ENCODE assay signal across 8 mouse cellular contexts in genomic region chr10:80167460-80168037, GRCm38 (mm10). TPM values are rescaled to one million over a fixed set of nuclear protein-coding genes. Genes with fewer than 3 reads are reported as not detected.
A peak's percentile ranks its signal among the peaks of the same experiment; 100 is the strongest.
DNase-seq lines count a peak whose midpoint lies in the region; ATAC-seq and TF ChIP-seq lines count a peak whose summit lies in the region.

No protein-coding gene starts in this region.

- peak; percentile 99 for DNase-seq in CD4-positive, CD25-positive, alpha-beta regulatory T cell, adult 2 months (ENCODE audit: low read depth, low spot score)
- DNase-seq in kidney, postnatal 0 days (ENCODE audit: low spot score): peak; percentile 99
- peak; percentile 99 for DNase-seq in liver, embryonic 11.5 days (ENCODE audit: low spot score)
- peak; percentile 99 to 100 for DNase-seq in spleen, postnatal 4 days (ENCODE audit: low spot score in 2 of 2)

- H3K79me2 ChIP-seq in myocyte (ENCODE audit: control insufficient read depth, insufficient read depth): peaks cover 20% of the 10 kb centered on the region

- H3K9ac ChIP-seq in heart, embryonic 13.5 days: peak overlapping the region; percentile 98
- H3K9ac ChIP-seq in kidney, postnatal 0 days (ENCODE audit: low read depth, low read length): peak overlapping the region; percentile 100
- H3K9ac ChIP-seq in liver, embryonic 11.5 days (ENCODE audit: low read depth, low read length): peak overlapping the region; percentile 98

- H3K4me1 ChIP-seq in brown adipose tissue, adult 24 weeks (ENCODE audit: control insufficient read depth, insufficient read depth, insufficient read length, low read length): peaks cover 12% of the 10 kb centered on the region; the same call in 1 of the 2 replicates
- H3K4me1 ChIP-seq in heart, embryonic 13.5 days: peaks cover 76% of the 10 kb centered on the region
- peaks cover 42% of the 10 kb centered on the region for H3K4me1 ChIP-seq in kidney, postnatal 0 days (replicated peaks; ENCODE audit: insufficient read depth, low read length)
- H3K4me1 ChIP-seq in liver, embryonic 11.5 days (replicated peaks; ENCODE audit: control insufficient read depth, insufficient read depth, low read length): peaks cover 56% of the 10 kb centered on the region

- H3K36me3 ChIP-seq in heart, embryonic 13.5 days: peaks cover 34% of the 10 kb centered on the region
- peaks cover 29% of the 10 kb centered on the region for H3K36me3 ChIP-seq in kidney, postnatal 0 days (ENCODE audit: insufficient read depth, low read length)
- peaks cover 22% of the 10 kb centered on the region for H3K36me3 ChIP-seq in liver, embryonic 11.5 days (ENCODE audit: control insufficient read depth, insufficient read depth, low read length)
- peaks cover 6% of the 10 kb centered on the region for H3K36me3 ChIP-seq in myocyte (ENCODE audit: control insufficient read depth, insufficient read depth)

- no peaks in the 10 kb centered on the region for H3K9me3 ChIP-seq in heart, embryonic 13.5 days
- H3K9me3 ChIP-seq in kidney, postnatal 0 days (replicated peaks; ENCODE audit: low read length): no peaks in the 10 kb centered on the region
- H3K9me3 ChIP-seq in liver, embryonic 11.5 days (ENCODE audit: control insufficient read depth, low read length): no peaks in the 10 kb centered on the region

- ATAC-seq in erythroid progenitor cell, adult 5-6 weeks (replicated peaks; ENCODE audit: low FRiP score, poor library complexity, severe bottlenecking): peak; percentile 75
- peak; percentile 85 for ATAC-seq in heart, embryonic 13.5 days (ENCODE audit: extremely low read depth, insufficient number of reproducible peaks, low FRiP score, low TSS enrichment)
- peak; percentile 86 for ATAC-seq in kidney, postnatal 0 days (replicated peaks; ENCODE audit: low FRiP score, low read depth)
- ATAC-seq in liver, embryonic 11.5 days (replicated peaks; ENCODE audit: low FRiP score): peak; percentile 84

- under 1% methylated on average over 53 of the region's 55 CpGs for WGBS in heart, embryonic 13.5 days
- under 1% methylated on average over 55 of the region's 55 CpGs for WGBS in kidney, postnatal 0 days
- WGBS in liver, embryonic 11.5 days: under 1% methylated on average over 55 of the region's 55 CpGs

- peak; percentile 99 for TF ChIP-seq POLR2A in myocyte (IDR thresholded peaks at IDR 0.05; ENCODE audit: insufficient read length, low read depth)

- peak overlapping the region; percentile 82 for H3K27ac ChIP-seq in brown adipose tissue, adult 24 weeks (replicated peaks; ENCODE audit: low read depth, low read length)
- peak overlapping the region; percentile 99 for H3K27ac ChIP-seq in heart, embryonic 13.5 days (replicated peaks)
- peak overlapping the region; percentile 100 for H3K27ac ChIP-seq in kidney, postnatal 0 days
- H3K27ac ChIP-seq in liver, embryonic 11.5 days (ENCODE audit: low read depth, low read length): peak overlapping the region; percentile 99

- H3K4me3 ChIP-seq in brown adipose tissue, adult 24 weeks (ENCODE audit: insufficient read depth, low read depth, low read length): peak overlapping the region; percentile 87
- peak overlapping the region; percentile 86 for H3K4me3 ChIP-seq in heart, embryonic 13.5 days
- H3K4me3 ChIP-seq in kidney, postnatal 0 days (replicated peaks; ENCODE audit: low read depth, low read length): peak overlapping the region; percentile 96
- peak overlapping the region; percentile 84 for H3K4me3 ChIP-seq in liver, embryonic 11.5 days (ENCODE audit: low read depth, low read length)
- peak overlapping the region; percentile 58 for H3K4me3 ChIP-seq in myocyte

- H3ac ChIP-seq in myocyte (ENCODE audit: control insufficient read depth, insufficient read length): peak overlapping the region; percentile 63

- no peak for TF ChIP-seq CTCF in kidney, postnatal 0 days (IDR thresholded peaks at IDR 0.05; ENCODE audit: low read depth)

- H3K27me3 ChIP-seq in heart, embryonic 13.5 days (replicated peaks): no peaks in the 10 kb centered on the region
- no peaks in the 10 kb centered on the region for H3K27me3 ChIP-seq in kidney, postnatal 0 days (ENCODE audit: insufficient read depth, low read length)
- no peaks in the 10 kb centered on the region for H3K27me3 ChIP-seq in liver, embryonic 11.5 days (replicated peaks; ENCODE audit: control insufficient read depth, insufficient read depth, low read length)
- no peaks in the 10 kb centered on the region for H3K27me3 ChIP-seq in myocyte (ENCODE audit: control insufficient read depth, insufficient read depth, insufficient read length)

- peak overlapping the region; percentile 93 for H3K4me2 ChIP-seq in heart, embryonic 13.5 days
- H3K4me2 ChIP-seq in kidney, postnatal 0 days (ENCODE audit: low read length): peak overlapping the region; percentile 70
- peak overlapping the region; percentile 84 for H3K4me2 ChIP-seq in liver, embryonic 11.5 days
- peak overlapping the region; percentile 100 for H3K4me2 ChIP-seq in myocyte (ENCODE audit: low read depth)

TF ChIP-seq in myocyte, 11 proteins besides CTCF, POLR2A, EP300 and RAD21 (continues in another document):
- TF ChIP-seq REST (IDR thresholded peaks at IDR 0.05; ENCODE audit: insufficient read depth, insufficient read length): peak; percentile 24
- peak in 1 of 3 experiments; percentile 40 for TF ChIP-seq MYOD1 (IDR thresholded peaks at IDR 0.05; ENCODE audit: control insufficient read depth in 1 of 3, insufficient read length in 2 of 3, low read depth in 2 of 3)
- TF ChIP-seq TCF3 (IDR thresholded peaks at IDR 0.05; ENCODE audit: insufficient read length, low read depth): no peak
- no peak for TF ChIP-seq TCF12 (IDR thresholded peaks at IDR 0.05; ENCODE audit: insufficient read depth, poor library complexity, severe bottlenecking)
- peak; percentile 80 for TF ChIP-seq SRF (IDR thresholded peaks at IDR 0.05; ENCODE audit: control insufficient read depth, insufficient read length, low read depth)
- no peak for TF ChIP-seq USF1 (IDR thresholded peaks at IDR 0.05; ENCODE audit: low read depth)
- TF ChIP-seq E2F4 (IDR thresholded peaks at IDR 0.05; ENCODE audit: insufficient read depth): no peak
- no peak for TF ChIP-seq MAX (IDR thresholded peaks at IDR 0.05; ENCODE audit: low read depth)
- peak in 1 of 3 experiments; percentile 46 for TF ChIP-seq MYOG (IDR thresholded peaks at IDR 0.05; ENCODE audit: control insufficient read depth in 1 of 3, insufficient read depth in 1 of 3, insufficient read length in 2 of 3, low read depth in 2 of 3)

RNA-seq across cellular contexts. Expression of gene Cirbp, which starts 1.8 kb away (rescaled TPM):
- 15.1 and 27.5 TPM in 2 replicates for polyA plus RNA-seq in brown adipose tissue, adult 24 weeks (2012; ENCODE audit: insufficient read depth, insufficient read length, missing spikeins)
- total RNA-seq in erythroid progenitor cell, adult 5-6 weeks (2015; ENCODE audit: low replicate concordance): 10.1 and 19.7 TPM in 2 replicates
- total RNA-seq in erythroid progenitor cell, adult 5-6 weeks (2017; ENCODE audit: low replicate concordance): 33.5 and 39.6 TPM in 2 replicates
- 87.9 and 96.4 TPM in 2 replicates for polyA plus RNA-seq in heart, embryonic 13.5 days (2015; fragmentation: Nextera tagmentation; extraction: Ambion mirVana)
- 290 and 317 TPM in 2 replicates for polyA plus RNA-seq in kidney, postnatal 0 days (2015; fragmentation: Nextera tagmentation; extraction: Ambion mirVana)
- polyA plus RNA-seq in liver, embryonic 11.5 days (2014; fragmentation: Nextera tagmentation; extraction: Ambion mirVana): 22.5 and 25.1 TPM in 2 replicates
- polyA plus RNA-seq in myocyte (2012; fragmentation: generic; extraction: Trizol): 54.2 TPM

RNA-seq across cellular contexts. Expression of gene 1600002K03Rik, which starts 5.2 kb away (rescaled TPM):
- polyA plus RNA-seq in brown adipose tissue, adult 24 weeks (2012; ENCODE audit: insufficient read depth, insufficient read length, missing spikeins): 10.9 and 14.9 TPM in 2 replicates
- not detected in 2 replicates for total RNA-seq in erythroid progenitor cell, adult 5-6 weeks (2015; ENCODE audit: low replicate concordance)
- not detected in 2 replicates for total RNA-seq in erythroid progenitor cell, adult 5-6 weeks (2017; ENCODE audit: low replicate concordance)
- 10.4 and 13.1 TPM in 2 replicates for polyA plus RNA-seq in heart, embryonic 13.5 days (2015; fragmentation: Nextera tagmentation; extraction: Ambion mirVana)
- polyA plus RNA-seq in kidney, postnatal 0 days (2015; fragmentation: Nextera tagmentation; extraction: Ambion mirVana): 9.3 and 11.0 TPM in 2 replicates
- 21.8 and 27.4 TPM in 2 replicates for polyA plus RNA-seq in liver, embryonic 11.5 days (2014; fragmentation: Nextera tagmentation; extraction: Ambion mirVana)
- 23.5 TPM for polyA plus RNA-seq in myocyte (2012; fragmentation: generic; extraction: Trizol)

RNA-seq across cellular contexts. Expression of gene Efna2, which starts 11.7 kb away (rescaled TPM):
- polyA plus RNA-seq in brown adipose tissue, adult 24 weeks (2012; ENCODE audit: insufficient read depth, insufficient read length, missing spikeins): 1.0 and 1.1 TPM in 2 replicates
- total RNA-seq in erythroid progenitor cell, adult 5-6 weeks (2015; ENCODE audit: low replicate concordance): not detected in 2 replicates
- total RNA-seq in erythroid progenitor cell, adult 5-6 weeks (2017; ENCODE audit: low replicate concordance): not detected in 2 replicates
- polyA plus RNA-seq in heart, embryonic 13.5 days (2015; fragmentation: Nextera tagmentation; extraction: Ambion mirVana): 8.5 and 10.6 TPM in 2 replicates
- 10.2 and 10.5 TPM in 2 replicates for polyA plus RNA-seq in kidney, postnatal 0 days (2015; fragmentation: Nextera tagmentation; extraction: Ambion mirVana)
- 9.4 and 10.7 TPM in 2 replicates for polyA plus RNA-seq in liver, embryonic 11.5 days (2014; fragmentation: Nextera tagmentation; extraction: Ambion mirVana)
- polyA plus RNA-seq in myocyte (2012; fragmentation: generic; extraction: Trizol): 3.6 TPM

RNA-seq across cellular contexts. Expression of gene Midn, which starts 19.5 kb away (rescaled TPM):
- polyA plus RNA-seq in brown adipose tissue, adult 24 weeks (2012; ENCODE audit: insufficient read depth, insufficient read length, missing spikeins): 25.5 and 31.6 TPM in 2 replicates
- 20.1 and 23.8 TPM in 2 replicates for total RNA-seq in erythroid progenitor cell, adult 5-6 weeks (2015; ENCODE audit: low replicate concordance)
- total RNA-seq in erythroid progenitor cell, adult 5-6 weeks (2017; ENCODE audit: low replicate concordance): 12.5 and 18.2 TPM in 2 replicates
- polyA plus RNA-seq in heart, embryonic 13.5 days (2015; fragmentation: Nextera tagmentation; extraction: Ambion mirVana): 15.6 and 15.7 TPM in 2 replicates
- polyA plus RNA-seq in kidney, postnatal 0 days (2015; fragmentation: Nextera tagmentation; extraction: Ambion mirVana): 13.7 and 18.6 TPM in 2 replicates
- 19.2 and 20.1 TPM in 2 replicates for polyA plus RNA-seq in liver, embryonic 11.5 days (2014; fragmentation: Nextera tagmentation; extraction: Ambion mirVana)
- 131 TPM for polyA plus RNA-seq in myocyte (2012; fragmentation: generic; extraction: Trizol)

RNA-seq across cellular contexts. Expression of gene Cbarp, which starts 26.9 kb away (rescaled TPM):
- 1.1 and 1.5 TPM in 2 replicates for polyA plus RNA-seq in brown adipose tissue, adult 24 weeks (2012; ENCODE audit: insufficient read depth, insufficient read length, missing spikeins)
- not detected in 2 replicates for total RNA-seq in erythroid progenitor cell, adult 5-6 weeks (2015; ENCODE audit: low replicate concordance)
- total RNA-seq in erythroid progenitor cell, adult 5-6 weeks (2017; ENCODE audit: low replicate concordance): not detected in 2 replicates
- 1.6 and 2.5 TPM in 2 replicates for polyA plus RNA-seq in heart, embryonic 13.5 days (2015; fragmentation: Nextera tagmentation; extraction: Ambion mirVana)
- 4.7 and 6.4 TPM in 2 replicates for polyA plus RNA-seq in kidney, postnatal 0 days (2015; fragmentation: Nextera tagmentation; extraction: Ambion mirVana)
- polyA plus RNA-seq in liver, embryonic 11.5 days (2014; fragmentation: Nextera tagmentation; extraction: Ambion mirVana): 2.8 and 3.1 TPM in 2 replicates
- polyA plus RNA-seq in myocyte (2012; fragmentation: generic; extraction: Trizol): 10.0 TPM

Comparison
In these comparisons a context has a peak if more than half of its experiments do, and no peak if none do; other contexts are left out.
1. Peak in every context shown above with its lines: DNase-seq, ATAC-seq, H3K4me3 ChIP-seq and H3K27ac ChIP-seq.